Mouse (Mus musculus): ENCODE results near the gene Rbm33. TPM values are rescaled to one million over a fixed set of nuclear protein-coding genes. Genes with fewer than 3 reads are reported as not detected.

The Rbm33 gene
- polyA plus RNA-seq, 1 experiment from 2014 or later = 24.3 TPM

DNA sequence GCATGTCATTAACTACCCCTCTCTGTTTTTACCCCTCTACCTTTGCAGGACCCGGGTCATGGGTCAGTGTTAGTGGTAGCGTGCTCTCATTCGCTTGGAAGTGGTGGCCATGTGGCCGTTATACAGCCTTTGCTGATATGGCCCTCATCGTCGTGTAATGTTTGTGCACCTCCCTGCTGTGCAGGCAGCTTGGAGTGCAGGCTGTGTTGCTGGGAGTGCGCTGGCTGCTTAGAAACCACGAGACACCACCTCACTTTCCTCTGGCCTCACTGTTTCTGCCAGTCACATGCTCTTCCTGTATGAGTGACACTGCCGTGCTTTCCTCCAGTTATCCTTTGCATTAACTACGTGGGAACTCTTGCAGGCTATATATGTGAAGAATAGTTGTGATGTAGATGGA, 101.8 kb downstream of the Rbm33 start:
- H3K36me3 ChIP-seq = peaks cover 68% of the 10 kb centered on the region
- no peak for ATAC-seq
- WGBS = 92% methylated on average over 10 of the region's 10 CpGs

DNA sequence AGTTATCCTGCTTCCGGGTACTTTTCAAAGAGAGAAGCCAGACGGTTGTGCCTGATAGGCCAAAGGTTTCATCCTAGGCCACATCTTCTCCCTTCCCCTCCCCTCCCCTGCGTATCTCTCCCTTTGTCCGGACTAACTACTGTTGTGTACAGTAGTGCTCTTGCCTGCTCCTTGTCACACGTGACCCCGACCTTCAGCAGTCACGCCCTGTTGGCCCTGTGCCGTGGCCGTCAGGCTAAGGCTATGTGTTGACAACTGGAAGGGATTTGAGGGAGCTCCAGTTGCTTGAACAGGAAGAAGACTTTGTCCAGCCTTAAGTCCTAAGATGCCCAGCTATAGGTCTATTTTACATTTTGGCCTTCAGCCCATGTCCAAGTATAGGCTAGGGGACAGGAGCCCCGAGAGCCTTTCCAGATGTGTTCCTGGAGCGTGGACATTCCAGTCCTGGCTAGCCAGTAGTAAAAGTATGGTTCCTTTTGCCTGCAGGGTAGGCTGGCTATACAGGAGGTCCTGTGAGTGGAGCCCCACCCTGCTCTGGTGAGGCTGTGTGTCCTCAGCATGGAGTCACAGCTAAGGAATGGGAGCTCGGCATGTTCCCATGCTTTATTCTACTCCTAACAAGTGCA, 102.8 kb downstream of the Rbm33 start:
- H3K9ac ChIP-seq (replicated peaks) = no peak overlapping the region
- H3K27ac ChIP-seq = no peak overlapping the region
- 92% methylated on average over 12 of the region's 12 CpGs for WGBS
- H3K36me3 ChIP-seq = peaks cover 58% of the 10 kb centered on the region
- H3K4me3 ChIP-seq (replicated peaks) = no peak overlapping the region
- no peaks in the 10 kb centered on the region for H3K9me3 ChIP-seq
- no peaks in the 10 kb centered on the region for H3K4me1 ChIP-seq (replicated peaks)
- no peak overlapping the region for H3K4me2 ChIP-seq (replicated peaks)
- ATAC-seq = no peak
- H3K27me3 ChIP-seq = no peaks in the 10 kb centered on the region

More for the DNA sequence above, 101.8 kb downstream of the Rbm33 start:
- Histone ChIP-seq H3K9me3 (no peaks in the 10 kb centered on the region), H3K4me2 (replicated peaks) (no peak overlapping the region), H3K27me3 (no peaks in the 10 kb centered on the region), H3K27ac (no peak overlapping the region), H3K4me1 (replicated peaks) (no peaks in the 10 kb centered on the region), H3K9ac (replicated peaks) (no peak overlapping the region), H3K4me3 (replicated peaks) (no peak overlapping the region)

DNA sequence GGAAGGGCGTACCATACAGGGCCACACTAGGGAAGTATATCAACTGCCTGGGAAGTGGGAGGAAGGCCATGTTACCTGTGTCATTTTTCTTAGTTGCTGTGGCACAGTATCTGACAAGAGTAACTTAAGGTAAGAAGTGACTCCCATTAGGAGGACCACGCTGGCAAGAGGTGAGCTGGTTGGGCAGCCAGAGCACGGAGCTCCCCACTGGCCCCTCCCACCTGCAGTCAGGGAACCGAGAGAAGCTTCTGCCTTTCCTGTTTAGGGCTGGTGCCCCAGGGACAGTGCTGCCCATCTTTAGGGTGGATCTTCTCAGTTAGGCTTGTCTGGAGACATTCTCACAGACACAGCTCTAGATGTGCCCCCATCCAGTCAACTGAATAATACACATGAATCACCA, 106.9 kb downstream of the Rbm33 start:
- H3K36me3 ChIP-seq = peaks cover 23% of the 10 kb centered on the region
- WGBS = 78% methylated on average over 4 of the region's 4 CpGs
- H3K9ac ChIP-seq (replicated peaks) = no peak overlapping the region
- no peak for ATAC-seq
- H3K4me1 ChIP-seq (replicated peaks) = no peaks in the 10 kb centered on the region
- no peaks in the 10 kb centered on the region for H3K27me3 ChIP-seq
- no peak overlapping the region for H3K4me3 ChIP-seq (replicated peaks)
- no peaks in the 10 kb centered on the region for H3K9me3 ChIP-seq
- no peak overlapping the region for H3K4me2 ChIP-seq (replicated peaks)
- no peak overlapping the region for H3K27ac ChIP-seq

DNA sequence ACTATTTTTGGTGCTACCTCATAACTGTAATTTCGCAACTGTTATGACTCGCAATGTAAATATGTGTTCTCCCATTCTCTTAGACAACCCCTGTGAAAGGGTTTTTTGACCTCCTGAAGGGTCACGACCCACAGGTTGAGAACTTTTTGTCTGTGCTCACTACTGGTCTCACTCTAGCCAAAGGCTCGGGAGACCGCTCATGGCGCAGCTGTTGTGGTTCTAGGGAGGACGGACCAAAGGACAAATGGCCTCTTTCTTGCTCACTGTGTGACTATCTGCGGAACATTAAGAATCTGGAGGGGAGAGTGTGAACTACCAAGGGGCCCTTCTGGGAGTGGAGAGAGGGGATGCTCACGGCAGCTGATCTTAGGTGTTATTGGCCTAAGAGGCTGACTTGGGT, 109.0 kb downstream of the Rbm33 start:
- Histone ChIP-seq H3K4me2 (replicated peaks) (no peak overlapping the region), H3K27ac (no peak overlapping the region), H3K27me3 (no peaks in the 10 kb centered on the region), H3K4me3 (replicated peaks) (no peak overlapping the region), H3K4me1 (replicated peaks) (no peaks in the 10 kb centered on the region), H3K36me3 (0 out of 2 replicates have a peak, but pooled peaks cover 3% of the 10 kb centered on the region), H3K9ac (replicated peaks) (no peak overlapping the region), H3K9me3 (no peaks in the 10 kb centered on the region)
- no peak for ATAC-seq
- WGBS = 91% methylated on average over 9 of the region's 9 CpGs

GRCm38 (mm10) chr5:28450126-28450890, 133.4 kb downstream of the Rbm33 start:
- Histone ChIP-seq H3K27ac (no peak overlapping the region), H3K36me3 (no peaks in the 10 kb centered on the region), H3K27me3 (peaks cover 12% of the 10 kb centered on the region), H3K4me2 (replicated peaks) (no peak overlapping the region), H3K9ac (replicated peaks) (no peak overlapping the region), H3K4me1 (replicated peaks) (no peaks in the 10 kb centered on the region), H3K4me3 (replicated peaks) (no peak overlapping the region), H3K9me3 (no peaks in the 10 kb centered on the region)
- 58% methylated on average over 3 of the region's 3 CpGs for WGBS
- ATAC-seq = no peak

DNA sequence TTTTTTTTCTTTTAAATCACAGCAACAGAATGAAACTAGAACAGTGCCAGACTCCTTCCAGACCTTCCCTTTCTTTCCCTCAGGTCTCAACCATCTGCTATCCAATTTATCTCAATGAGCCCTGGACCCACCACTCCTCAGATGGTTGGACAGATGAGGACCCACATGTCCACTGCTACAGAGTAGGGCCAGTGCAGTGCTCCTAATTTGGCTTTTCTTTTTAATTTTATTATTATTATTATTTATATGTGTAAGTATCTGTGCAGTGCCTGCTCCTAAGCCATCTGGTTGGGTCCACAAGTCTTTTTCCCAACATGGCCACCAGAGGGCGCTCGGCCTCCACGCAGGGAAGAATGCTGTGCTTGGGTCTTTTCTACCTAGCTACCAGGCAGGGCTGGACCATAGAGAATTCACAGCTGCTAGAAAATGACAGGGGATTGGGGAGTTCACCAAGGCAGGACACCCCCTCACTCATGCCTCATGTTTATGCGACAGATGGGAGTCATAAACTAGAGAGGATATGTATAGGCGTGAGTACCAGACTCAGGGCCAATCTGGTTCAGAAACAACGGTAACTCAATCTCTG, 134.2 kb downstream of the Rbm33 start:
- peak; percentile 82 for ATAC-seq

GRCm38 (mm10) chr5:28453086-28453485, 136.2 kb downstream of the Rbm33 start:
- Histone ChIP-seq H3K36me3 (no peaks in the 10 kb centered on the region), H3K27ac (no peak overlapping the region), H3K9me3 (no peaks in the 10 kb centered on the region), H3K4me1 (replicated peaks) (peaks cover 5% of the 10 kb centered on the region), H3K27me3 (peaks cover 38% of the 10 kb centered on the region), H3K9ac (replicated peaks) (no peak overlapping the region), H3K4me2 (replicated peaks) (no peak overlapping the region), H3K4me3 (replicated peaks) (no peak overlapping the region)
- ATAC-seq = no peak
- 88% methylated on average over 5 of the region's 5 CpGs for WGBS

More for the DNA sequence above, 134.2 kb downstream of the Rbm33 start:
- H3K9me3 ChIP-seq = no peaks in the 10 kb centered on the region
- H3K9ac ChIP-seq (replicated peaks) = no peak overlapping the region
- H3K27me3 ChIP-seq = peaks cover 21% of the 10 kb centered on the region
- H3K36me3 ChIP-seq = no peaks in the 10 kb centered on the region
- no peaks in the 10 kb centered on the region for H3K4me1 ChIP-seq (replicated peaks)
- no peak overlapping the region for H3K27ac ChIP-seq
- 33% methylated on average over 6 of the region's 6 CpGs for WGBS
- H3K4me2 ChIP-seq (replicated peaks) = no peak overlapping the region
- no peak overlapping the region for H3K4me3 ChIP-seq (replicated peaks)

- Histone ChIP-seq H3K4me2 (replicated peaks) (no peak overlapping the region), H3K9me3 (no peaks in the 10 kb centered on the region), H3K9ac (replicated peaks) (no peak overlapping the region), H3K4me1 (replicated peaks) (peaks cover 9% of the 10 kb centered on the region), H3K4me3 (replicated peaks) (no peak overlapping the region), H3K36me3 (no peaks in the 10 kb centered on the region), H3K27ac (no peak overlapping the region), H3K27me3 (peaks cover 43% of the 10 kb centered on the region)
- ATAC-seq = no peak
- WGBS = 22% methylated on average over 3 of the region's 3 CpGs
Observed at GRCm38 (mm10) chr5:28453523-28453922, 136.6 kb downstream of the Rbm33 start.

- no peaks in the 10 kb centered on the region for H3K9me3 ChIP-seq
- peaks cover 53% of the 10 kb centered on the region for H3K27me3 ChIP-seq
- no peak overlapping the region for H3K4me3 ChIP-seq (replicated peaks)
- no peak overlapping the region for H3K27ac ChIP-seq
- no peak overlapping the region for H3K4me2 ChIP-seq (replicated peaks)
- no peaks in the 10 kb centered on the region for H3K36me3 ChIP-seq
- peaks cover 19% of the 10 kb centered on the region for H3K4me1 ChIP-seq (replicated peaks)
- no peak for ATAC-seq
- 95% methylated on average over 6 of the region's 6 CpGs for WGBS
- H3K9ac ChIP-seq (replicated peaks) = no peak overlapping the region
Observed at GRCm38 (mm10) chr5:28454546-28454945, 137.6 kb downstream of the Rbm33 start.

- WGBS = 85% methylated on average over 5 of the region's 5 CpGs
- Histone ChIP-seq H3K27ac (no peak overlapping the region), H3K9me3 (no peaks in the 10 kb centered on the region), H3K4me1 (replicated peaks) (peaks cover 31% of the 10 kb centered on the region), H3K4me2 (replicated peaks) (no peak overlapping the region), H3K27me3 (peaks cover 60% of the 10 kb centered on the region), H3K4me3 (replicated peaks) (no peak overlapping the region), H3K9ac (replicated peaks) (no peak overlapping the region), H3K36me3 (no peaks in the 10 kb centered on the region)
- no peak for ATAC-seq
Observed at GRCm38 (mm10) chr5:28455721-28456120, 138.8 kb downstream of the Rbm33 start.

DNA sequence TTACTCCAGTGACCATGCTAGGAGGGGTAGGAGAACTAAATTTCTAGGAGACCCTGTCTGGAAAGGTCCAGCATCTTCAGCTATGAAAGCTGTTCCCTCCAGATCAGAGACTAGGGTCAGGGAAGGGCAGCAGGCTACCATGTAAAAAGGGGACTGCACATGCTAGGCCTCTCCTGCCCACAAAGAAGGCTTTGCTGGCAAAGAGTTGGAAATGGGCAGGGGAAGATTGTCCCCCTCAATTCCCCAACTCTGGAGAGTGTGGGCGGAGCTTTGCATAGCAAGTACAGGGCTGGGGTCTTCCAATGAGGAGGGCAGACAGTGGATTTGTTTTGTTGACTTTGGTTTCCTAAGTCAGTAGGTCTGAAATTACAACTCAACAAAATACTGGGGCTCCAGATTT, 139.4 kb downstream of the Rbm33 start:
- Histone ChIP-seq H3K4me2 (replicated peaks) (no peak overlapping the region), H3K4me1 (replicated peaks) (peaks cover 37% of the 10 kb centered on the region), H3K36me3 (no peaks in the 10 kb centered on the region), H3K27me3 (peaks cover 66% of the 10 kb centered on the region), H3K27ac (no peak overlapping the region), H3K9ac (replicated peaks) (no peak overlapping the region), H3K4me3 (replicated peaks) (no peak overlapping the region), H3K9me3 (no peaks in the 10 kb centered on the region)
- 63% methylated on average over 1 of the region's 1 CpGs for WGBS
- ATAC-seq = no peak

DNA sequence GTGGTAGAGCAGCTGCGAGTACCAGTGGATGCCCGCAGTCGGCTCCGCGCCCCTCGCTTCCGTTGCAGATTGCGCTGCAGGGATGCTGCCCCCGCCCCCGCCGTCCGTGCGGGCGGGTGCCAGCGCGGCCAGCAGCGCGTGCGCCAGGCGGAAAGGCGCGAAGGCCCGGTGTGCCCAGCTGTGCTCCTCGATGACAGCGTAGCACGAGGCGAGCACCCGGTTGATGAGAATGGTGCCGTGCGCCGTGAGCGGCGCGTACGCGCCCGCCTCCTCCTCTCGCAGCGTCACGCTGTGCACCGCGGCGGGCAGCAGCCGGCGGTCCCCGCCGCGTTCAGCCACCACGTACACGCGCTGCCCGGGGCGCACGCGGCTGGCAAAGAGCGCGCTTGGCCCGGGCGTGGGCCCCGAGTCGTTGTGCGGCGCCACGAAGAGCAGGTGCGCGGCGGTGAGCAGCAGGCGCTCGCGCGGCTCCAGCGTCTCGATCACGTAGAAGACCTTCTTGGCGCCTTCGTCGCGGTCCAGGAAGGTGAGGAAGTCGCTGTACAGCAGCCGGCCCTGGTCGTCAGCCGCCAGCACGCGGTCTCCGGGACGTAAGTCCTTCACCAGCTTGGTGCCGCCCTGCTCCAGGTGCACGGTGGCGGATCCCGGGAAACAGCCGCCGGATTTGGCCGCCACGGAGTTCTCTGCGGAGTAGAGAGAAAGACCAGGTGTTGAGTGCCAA, 141.2 kb downstream of the Rbm33 start:
- peak; percentile 15 for ATAC-seq
- H3K36me3 ChIP-seq = no peaks in the 10 kb centered on the region
- peak overlapping the region; percentile 73 for H3K4me2 ChIP-seq (replicated peaks)
- peak overlapping the region; percentile 41; the same call in 1 of the 2 replicates for H3K9ac ChIP-seq (replicated peaks)
- peaks cover 45% of the 10 kb centered on the region for H3K4me1 ChIP-seq (replicated peaks)
- no peaks in the 10 kb centered on the region for H3K9me3 ChIP-seq
- peaks cover 84% of the 10 kb centered on the region for H3K27me3 ChIP-seq
- no peak overlapping the region for H3K27ac ChIP-seq
- under 1% methylated on average over 95 of the region's 95 CpGs for WGBS
- peak overlapping the region; percentile 44 for H3K4me3 ChIP-seq (replicated peaks)

Measured in midbrain, embryonic 13.5 days (tissue).